Mouse (Mus musculus) hindbrain, embryonic 14.5 days (tissue): ENCODE results near the gene Flvcr2. TPM values are rescaled to one million over a fixed set of nuclear protein-coding genes. Genes with fewer than 3 reads are reported as not detected.

Experiments used
- ATAC-seq: fragments of 200-750 bp; cut with Nextera tagmentation; 2 replicates; pipeline ENCODE4 v1.8.0; 2017; ENCODE audit warnings: moderate number of reproducible peaks, mild to moderate bottlenecking, moderate TSS enrichment, moderate library complexity; ENCODE audit not compliant: low FRiP score
- DNase-seq: peaks from one replicate; pipeline ENCODE4 v3.0.0-alpha.2; 2015; ENCODE audit warnings: low spot score
- H3K27ac ChIP-seq: fragments of 300-500 bp; sonication (generic); 2 replicates; pipeline ENCODE4 v1.5.1; 2014; ENCODE audit warnings: mild to moderate bottlenecking, moderate library complexity
- H3K27me3 ChIP-seq: fragments of 300-500 bp; sonication (generic); 2 replicates; pipeline ENCODE4 v1.6.1; 2014; ENCODE audit warnings: mild to moderate bottlenecking, low read length, mixed read lengths; ENCODE audit not compliant: control insufficient read depth, insufficient read depth
- H3K36me3 ChIP-seq: fragments of 300-500 bp; sonication (generic); replicated peaks from 2 replicates; pipeline ENCODE4 v1.6.1; 2014; ENCODE audit not compliant: control insufficient read depth, insufficient read depth
- H3K4me1 ChIP-seq: fragments of 300-500 bp; sonication (generic); replicated peaks from 2 replicates; pipeline ENCODE4 v1.6.1; 2014; ENCODE audit warnings: antibody characterized with exemption, low read length, mixed read lengths; ENCODE audit not compliant: control insufficient read depth, insufficient read depth
- H3K4me2 ChIP-seq: fragments of 300-500 bp; sonication (generic); replicated peaks from 2 replicates; pipeline ENCODE4 v1.6.1; 2014; ENCODE audit warnings: mild to moderate bottlenecking, moderate library complexity
- H3K4me3 ChIP-seq: fragments of 300-500 bp; sonication (generic); replicated peaks from 2 replicates; pipeline ENCODE4 v1.5.1; 2014; ENCODE audit warnings: mild to moderate bottlenecking, low read length
- H3K9ac ChIP-seq: fragments of 300-500 bp; sonication (generic); 2 replicates; pipeline ENCODE4 v1.6.1; 2014
- H3K9me3 ChIP-seq: fragments of 300-500 bp; sonication (generic); 2 replicates; pipeline ENCODE4 v1.6.1; 2016; ENCODE audit warnings: low read length; ENCODE audit not compliant: control insufficient read depth
- WGBS: fragments of 180-500 bp; shearing (Covaris S2); extraction: QIAGEN DNeasy Blood & Tissue Kit; methylation state at CpG from one replicate; pipeline ENCODE4 v1.1.7; 2014; 5-methylcytosine and 5-hydroxymethylcytosine counted together
- polyA plus RNA-seq: library from polyadenylated mRNA; unstranded; fragments of >200 nt; fragmentation: Nextera tagmentation; extraction: Ambion mirVana; gene quantifications from 2 replicates; pipeline ENCODE4 v1.2.1, GENCODE M21; 2014

Flvcr2 gene
- polyA plus RNA-seq, 1 experiment from 2014 or later = 5.2 TPM

DNA sequence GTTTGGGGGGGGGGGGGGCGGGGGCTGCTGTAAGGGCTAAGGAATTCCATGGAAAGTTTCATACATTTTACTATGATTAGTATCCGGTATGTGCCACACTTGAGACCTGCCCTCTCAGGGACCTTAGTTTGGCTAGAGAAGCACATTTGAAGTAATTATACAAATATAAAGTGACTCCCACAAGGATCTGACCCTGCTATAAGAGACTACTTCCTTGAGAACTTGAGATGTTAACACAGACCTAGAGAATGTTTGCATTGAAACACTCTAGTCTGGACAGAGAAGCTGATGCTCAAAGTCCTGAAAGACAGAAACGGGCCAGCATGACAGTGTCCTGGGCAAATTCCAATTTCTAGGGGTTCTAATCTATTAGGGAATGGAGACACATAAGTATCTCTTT is 32.6 kb downstream of the Flvcr2 start:
- Histone ChIP-seq H3K4me1 (no peaks in the 10 kb centered on the region), H3K36me3 (no peaks in the 10 kb centered on the region), H3K27me3 (no peaks in the 10 kb centered on the region), H3K27ac (no peak overlapping the region), H3K4me2 (no peak overlapping the region), H3K9me3 (no peaks in the 10 kb centered on the region), H3K9ac (no peak overlapping the region), H3K4me3 (no peak overlapping the region)
- no peak for DNase-seq
- WGBS = 78% methylated on average over 3 of the region's 3 CpGs
- no peak for ATAC-seq

DNA sequence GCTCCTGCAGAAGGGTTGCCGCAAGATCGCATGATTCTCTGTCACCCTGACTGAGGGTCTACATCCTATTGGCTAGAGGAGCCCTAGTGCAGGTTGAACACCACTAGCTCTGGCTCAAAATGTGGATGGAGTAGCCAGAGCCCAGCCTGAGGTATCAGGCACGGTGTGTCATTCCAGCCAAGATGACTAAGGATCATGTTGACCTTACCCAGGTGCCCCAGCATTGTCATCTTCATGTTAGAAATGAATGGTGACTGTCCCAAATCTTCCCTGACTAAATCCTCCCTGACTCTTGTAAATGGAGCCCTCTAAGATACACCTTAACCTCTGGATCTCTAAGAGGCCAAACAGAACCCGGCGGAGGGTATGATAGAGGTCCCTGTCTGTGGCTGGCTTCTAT is 33.4 kb downstream of the Flvcr2 start:
- no peak overlapping the region for H3K4me3 ChIP-seq
- no peak for DNase-seq
- H3K27me3 ChIP-seq = no peaks in the 10 kb centered on the region
- H3K36me3 ChIP-seq = no peaks in the 10 kb centered on the region
- WGBS = 97% methylated on average over 5 of the region's 5 CpGs
- H3K9ac ChIP-seq = no peak overlapping the region
- no peak overlapping the region for H3K4me2 ChIP-seq
- ATAC-seq = no peak
- no peak overlapping the region for H3K27ac ChIP-seq
- H3K9me3 ChIP-seq = no peaks in the 10 kb centered on the region
- no peaks in the 10 kb centered on the region for H3K4me1 ChIP-seq

DNA sequence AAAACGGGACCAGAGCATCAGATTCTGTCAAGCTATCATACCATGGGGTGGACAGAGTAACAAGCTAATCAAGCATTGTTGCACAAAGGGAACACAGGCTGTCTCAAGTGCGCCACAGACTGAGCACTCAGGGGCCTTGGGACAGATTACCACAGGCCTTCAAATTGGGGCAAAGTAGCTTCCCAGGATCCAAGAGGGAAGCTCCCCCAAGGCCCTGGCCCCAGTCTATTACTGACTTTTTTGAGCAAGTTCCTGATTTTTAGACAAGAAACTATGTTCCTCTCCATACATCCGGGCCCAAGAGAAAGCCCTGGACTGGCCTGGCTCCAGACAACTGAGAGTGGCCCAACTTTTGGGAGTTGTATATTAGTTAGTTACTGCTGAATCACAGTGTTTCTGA is 35.3 kb downstream of the Flvcr2 start:
- DNase-seq = no peak
- Histone ChIP-seq H3K27ac (no peak overlapping the region), H3K4me3 (no peak overlapping the region), H3K4me1 (no peaks in the 10 kb centered on the region), H3K36me3 (no peaks in the 10 kb centered on the region), H3K4me2 (no peak overlapping the region), H3K9ac (no peak overlapping the region), H3K9me3 (no peaks in the 10 kb centered on the region), H3K27me3 (no peaks in the 10 kb centered on the region)
- ATAC-seq = no peak
- WGBS = 89% methylated on average over 3 of the region's 3 CpGs

DNA sequence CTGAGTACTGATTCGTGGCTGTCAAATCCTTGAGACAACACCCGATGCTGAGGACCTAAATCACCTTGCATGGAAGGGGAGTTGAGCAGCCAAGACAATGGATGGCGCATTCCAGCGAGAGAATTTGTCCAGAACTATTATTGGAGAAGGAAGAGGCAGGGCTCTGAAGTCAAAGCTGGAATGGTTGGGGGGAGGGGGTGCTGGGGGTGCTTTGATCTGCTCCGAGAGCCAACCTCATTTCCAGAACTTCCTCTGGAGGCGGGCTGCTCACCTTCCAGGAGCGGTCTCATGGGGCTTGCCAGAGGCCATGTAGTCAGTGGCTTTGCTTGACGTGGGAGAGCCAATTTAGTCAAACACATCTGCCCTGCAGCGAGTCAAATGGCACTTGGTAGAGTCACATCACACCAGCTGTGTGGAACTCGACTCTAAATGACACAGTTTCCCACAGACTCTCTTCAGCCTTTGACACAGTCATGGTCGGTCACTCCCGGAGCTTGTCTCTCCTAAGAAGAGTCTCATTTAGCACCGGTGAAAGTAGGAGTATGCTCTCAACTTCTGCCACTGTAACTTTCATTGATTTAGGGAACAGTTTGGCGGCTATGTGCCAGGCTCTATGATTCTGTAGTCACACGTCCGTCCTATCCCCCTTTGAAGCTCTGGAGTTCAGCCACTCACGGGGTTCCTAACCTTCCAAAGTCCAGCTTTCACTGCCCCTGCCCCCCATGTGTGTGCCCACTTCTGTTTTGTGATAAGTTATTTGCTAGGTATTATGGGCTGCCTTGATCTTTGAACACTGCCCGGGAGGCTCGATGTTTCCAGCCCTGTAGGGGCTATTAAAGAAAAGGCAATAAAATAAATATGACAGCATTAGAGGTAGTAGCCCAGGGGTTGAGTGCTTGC is 38.8 kb downstream of the Flvcr2 start:
- ATAC-seq (no peak), DNase-seq (no peak)
- Histone ChIP-seq H3K27me3 (no peaks in the 10 kb centered on the region), H3K4me2 (no peak overlapping the region), H3K9me3 (no peaks in the 10 kb centered on the region), H3K36me3 (no peaks in the 10 kb centered on the region), H3K27ac (no peak overlapping the region), H3K9ac (no peak overlapping the region), H3K4me3 (no peak overlapping the region), H3K4me1 (no peaks in the 10 kb centered on the region)
- WGBS = 78% methylated on average over 19 of the region's 19 CpGs

DNA sequence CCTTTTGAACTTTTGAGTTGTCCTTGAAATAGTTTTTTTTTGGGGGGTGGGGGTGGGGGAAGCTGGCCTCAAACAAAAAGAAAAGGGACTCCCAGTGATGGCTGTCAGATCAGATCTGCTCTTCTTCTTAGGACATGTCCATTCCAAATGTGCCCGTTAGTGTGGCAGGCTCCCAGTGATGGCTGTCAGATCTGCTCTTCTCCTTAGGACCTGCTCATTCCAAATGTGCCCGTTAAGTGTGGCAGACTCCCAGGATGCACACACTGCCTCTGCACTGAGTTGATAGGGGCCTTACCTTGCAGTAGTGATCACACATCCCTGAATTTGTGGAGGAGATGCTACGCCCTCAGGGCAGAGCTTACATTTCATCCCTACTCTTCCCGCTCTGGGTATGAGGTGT is 45.8 kb downstream of the Flvcr2 start:
- Histone ChIP-seq H3K9ac (no peak overlapping the region), H3K9me3 (no peaks in the 10 kb centered on the region), H3K4me2 (no peak overlapping the region), H3K27me3 (no peaks in the 10 kb centered on the region), H3K27ac (no peak overlapping the region), H3K36me3 (no peaks in the 10 kb centered on the region), H3K4me1 (no peaks in the 10 kb centered on the region), H3K4me3 (no peak overlapping the region)
- DNase-seq (no peak), ATAC-seq (no peak)
- WGBS = 81% methylated on average over 4 of the region's 4 CpGs

DNA sequence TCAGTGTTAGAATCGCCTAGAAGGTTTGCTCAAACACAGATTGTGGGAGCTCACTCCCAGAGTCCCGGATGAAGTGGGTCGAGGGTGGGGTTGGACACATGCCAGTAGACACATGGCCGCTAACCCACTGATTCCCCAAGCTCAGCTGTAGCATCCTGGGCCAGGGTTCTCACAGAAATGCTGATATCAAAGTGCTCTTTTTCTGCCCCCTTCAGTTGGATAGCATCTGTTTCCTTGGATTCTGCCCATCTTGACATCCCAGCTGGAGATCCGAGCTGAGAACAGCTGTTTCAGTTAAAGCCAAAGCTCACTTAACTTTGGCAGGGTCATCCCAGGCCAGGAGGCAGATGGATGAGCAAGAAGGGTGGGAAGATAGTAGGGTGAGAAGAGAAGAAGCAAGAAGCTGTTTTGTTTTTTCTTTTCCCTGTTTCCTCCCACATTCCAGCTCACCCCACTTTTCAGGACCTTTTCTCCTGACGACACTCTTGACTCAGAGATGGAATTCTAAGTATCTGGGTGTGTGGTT is 46.5 kb downstream of the Flvcr2 start:
- no peaks in the 10 kb centered on the region for H3K36me3 ChIP-seq
- no peaks in the 10 kb centered on the region for H3K27me3 ChIP-seq
- no peak overlapping the region for H3K27ac ChIP-seq
- no peak overlapping the region for H3K4me3 ChIP-seq
- ATAC-seq = no peak
- H3K4me2 ChIP-seq = no peak overlapping the region
- DNase-seq = peak; percentile 46
- H3K4me1 ChIP-seq = no peaks in the 10 kb centered on the region
- 63% methylated on average over 6 of the region's 6 CpGs for WGBS
- H3K9ac ChIP-seq = no peak overlapping the region
- no peaks in the 10 kb centered on the region for H3K9me3 ChIP-seq

DNA sequence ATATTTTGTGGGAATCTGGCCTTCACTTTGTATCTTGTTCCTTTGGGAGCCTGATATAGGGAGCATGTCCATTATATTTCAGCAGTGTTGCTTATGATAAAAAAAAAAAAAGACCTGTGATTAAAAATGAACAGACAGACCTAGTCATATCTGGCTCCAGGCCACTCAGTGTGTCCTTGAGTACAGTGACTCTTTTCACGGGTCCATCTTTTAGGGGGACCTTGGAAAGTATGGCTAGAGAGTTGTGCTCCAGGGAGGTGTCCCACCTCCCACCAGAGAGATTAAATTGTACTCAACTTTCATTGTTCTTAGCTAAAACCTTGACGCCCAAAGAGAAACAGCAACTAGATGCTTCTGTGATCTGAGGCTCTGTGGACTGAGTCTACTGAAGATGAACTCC is 47.8 kb downstream of the Flvcr2 start:
- no peaks in the 10 kb centered on the region for H3K27me3 ChIP-seq
- H3K36me3 ChIP-seq = no peaks in the 10 kb centered on the region
- DNase-seq (no peak), ATAC-seq (no peak)
- no peak overlapping the region for H3K27ac ChIP-seq
- H3K9me3 ChIP-seq = no peaks in the 10 kb centered on the region
- H3K9ac ChIP-seq = no peak overlapping the region
- WGBS = 94% methylated on average over 2 of the region's 2 CpGs
- no peaks in the 10 kb centered on the region for H3K4me1 ChIP-seq
- no peak overlapping the region for H3K4me3 ChIP-seq
- H3K4me2 ChIP-seq = no peak overlapping the region

DNA sequence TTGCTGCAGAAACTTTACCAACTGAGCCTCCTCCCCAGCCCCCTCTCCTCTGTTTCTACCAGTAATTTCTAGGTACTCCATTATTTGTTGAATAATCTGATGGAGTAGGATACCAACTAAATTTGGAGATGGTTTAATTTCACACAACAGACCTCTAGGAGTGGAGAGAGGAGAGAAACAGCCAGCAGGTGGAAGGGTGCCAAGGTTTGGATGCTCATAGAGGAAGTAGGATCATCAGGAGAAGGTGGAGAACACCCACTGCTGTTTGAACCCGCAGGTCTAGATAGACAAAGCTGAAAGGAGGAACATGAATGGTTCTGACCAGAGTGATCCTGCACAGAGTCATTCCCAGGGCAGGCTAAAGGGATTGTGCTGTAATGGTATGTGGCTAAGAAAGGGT is 49.2 kb downstream of the Flvcr2 start:
- Histone ChIP-seq H3K36me3 (no peaks in the 10 kb centered on the region), H3K9ac (no peak overlapping the region), H3K27ac (no peak overlapping the region), H3K4me1 (no peaks in the 10 kb centered on the region), H3K27me3 (no peaks in the 10 kb centered on the region), H3K4me2 (no peak overlapping the region), H3K4me3 (no peak overlapping the region), H3K9me3 (no peaks in the 10 kb centered on the region)
- 78% methylated on average over 1 of the region's 1 CpGs for WGBS
- ATAC-seq (no peak), DNase-seq (no peak)

DNA sequence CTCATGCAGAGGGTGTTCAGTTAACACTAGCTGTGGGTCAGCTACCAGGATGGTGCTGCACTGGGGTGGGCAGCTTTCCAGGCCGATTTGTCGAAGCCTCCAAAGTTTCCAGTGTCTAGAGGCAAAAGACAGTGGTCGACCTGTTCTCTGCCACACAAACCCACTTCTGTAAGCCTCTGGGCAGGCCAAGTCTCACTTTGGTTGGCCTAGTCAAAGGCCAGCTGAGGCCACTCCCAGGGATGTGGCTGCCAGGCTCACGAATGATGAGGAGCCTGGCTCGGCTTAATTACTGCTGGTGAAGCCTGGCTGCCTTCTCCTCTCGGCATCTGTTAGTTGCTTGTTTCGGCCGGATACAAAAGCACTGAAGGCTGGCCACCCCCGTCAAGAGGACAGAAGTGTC is 53.7 kb downstream of the Flvcr2 start:
- H3K4me1 ChIP-seq = no peaks in the 10 kb centered on the region
- no peaks in the 10 kb centered on the region for H3K9me3 ChIP-seq
- ATAC-seq = no peak
- WGBS = 57% methylated on average over 9 of the region's 9 CpGs
- no peaks in the 10 kb centered on the region for H3K36me3 ChIP-seq
- no peak overlapping the region for H3K9ac ChIP-seq
- no peak overlapping the region for H3K27ac ChIP-seq
- no peak for DNase-seq
- no peak overlapping the region for H3K4me2 ChIP-seq
- no peak overlapping the region for H3K4me3 ChIP-seq
- no peaks in the 10 kb centered on the region for H3K27me3 ChIP-seq
